Mouse (Mus musculus) CH12.LX (cell line): ENCODE measurements around the gene Gm44965. TPM values are rescaled to one million over a fixed set of nuclear protein-coding genes. Genes with fewer than 3 reads are reported as not detected.
"Not testable (repeated sequence)": the region's sequence is repeated elsewhere in the genome, so short reads cannot be mapped to it uniquely, and the experiment has no call there.

Source experiments
- DNase-seq: peaks from one replicate; pipeline ENCODE4 v3.0.0-alpha.2; 2013; ENCODE audit errors: extremely low read depth
- H3K27ac ChIP-seq: 2 replicates; pipeline ENCODE4 v1.5.1; 2012; ENCODE audit warnings: low read depth, mild to moderate bottlenecking, control low read depth, moderate library complexity; ENCODE audit not compliant: insufficient read depth
- H3K27me3 ChIP-seq: replicated peaks from 2 replicates; pipeline ENCODE3; 2012; ENCODE audit warnings: inconsistent platforms
- H3K36me3 ChIP-seq, 2 experiments: replicated peaks in 1 of 2; 2 replicates each; pipeline versions ENCODE3 to v1.6.1; 2012; ENCODE audit warnings: inconsistent platforms in 1 of 2, low read length in 1 of 2, mild to moderate bottlenecking in 1 of 2, mixed read lengths in 1 of 2, moderate library complexity in 1 of 2; ENCODE audit not compliant: control insufficient read depth in 1 of 2, insufficient read depth in 1 of 2
- H3K4me1 ChIP-seq, 2 experiments: 2 replicates each; pipeline ENCODE4 v1.6.1; 2012; ENCODE audit warnings: inconsistent platforms in 1 of 2, moderate library complexity in 1 of 2; ENCODE audit not compliant: insufficient read depth in 2 of 2, control insufficient read depth in 1 of 2
- H3K4me2 ChIP-seq: 2 replicates; pipeline ENCODE4 v1.6.1; 2012; ENCODE audit warnings: low read depth, mild to moderate bottlenecking, control low read depth; ENCODE audit not compliant: poor library complexity, insufficient read depth, severe bottlenecking
- H3K4me3 ChIP-seq, 3 experiments: fragments of 150-350 bp in 1 of 3; sonication (generic) in 1 of 3; replicated peaks in 1 of 3; 2 replicates each; pipeline versions ENCODE3 to v1.5.1; 2011 to 2012; ENCODE audit warnings: low read depth in 2 of 3, low read length in 2 of 3, mild to moderate bottlenecking in 2 of 3, moderate library complexity in 2 of 3, control low read depth in 1 of 3, improper control_type of control experiment in 1 of 3, inconsistent platforms in 1 of 3, mixed read lengths in 1 of 3; ENCODE audit not compliant: poor library complexity in 1 of 3
- H3K79me2 ChIP-seq: replicated peaks from 2 replicates; pipeline ENCODE4 v1.6.1; 2012; ENCODE audit warnings: mild to moderate bottlenecking, moderate library complexity; ENCODE audit not compliant: control insufficient read depth, poor library complexity, insufficient read depth, severe bottlenecking; ENCODE audit errors: extremely low read depth
- H3K9ac ChIP-seq: 2 replicates; pipeline ENCODE4 v1.6.1; 2012; ENCODE audit warnings: low read depth, mild to moderate bottlenecking, control low read depth, moderate library complexity; ENCODE audit not compliant: insufficient read depth
- H3K9me3 ChIP-seq: replicated peaks from 2 replicates; pipeline ENCODE3; 2012; ENCODE audit warnings: low read length, inconsistent platforms, mixed read lengths
- E2F4 ChIP-seq: IDR thresholded peaks from 2 replicates; pipeline ENCODE4 v1.6.1; 2011; ENCODE audit warnings: low read depth, low read length, improper control_type of control experiment; ENCODE audit not compliant: insufficient replicate concordance
- ELF1 ChIP-seq: IDR thresholded peaks from 2 replicates; pipeline ENCODE4 v1.6.1; 2014; ENCODE audit warnings: low read depth, mild to moderate bottlenecking, inconsistent platforms, low read length, improper control_type of control experiment
- EP300 ChIP-seq: IDR thresholded peaks from 2 replicates; pipeline ENCODE4 v1.6.1; 2011; ENCODE audit warnings: low read length, improper control_type of control experiment
- ETS1 ChIP-seq: conservative IDR thresholded peaks from 2 replicates; pipeline ENCODE4 v1.6.1; 2012; ENCODE audit warnings: low read depth, mild to moderate bottlenecking, inconsistent platforms, low read length, improper control_type of control experiment, moderate library complexity
- GABPA ChIP-seq: IDR thresholded peaks from 2 replicates; pipeline ENCODE4 v1.6.1; 2012; ENCODE audit warnings: low read depth, low read length, improper control_type of control experiment, inconsistent platforms; ENCODE audit not compliant: insufficient replicate concordance
- HCFC1 ChIP-seq: IDR thresholded peaks from 2 replicates; pipeline ENCODE4 v1.6.1; 2012; ENCODE audit warnings: low read depth, mild to moderate bottlenecking, inconsistent platforms, low read length, improper control_type of control experiment
- IRF4 ChIP-seq: IDR thresholded peaks from 2 replicates; pipeline ENCODE4 v1.6.1; 2014; ENCODE audit warnings: low read depth, mild to moderate bottlenecking, inconsistent platforms, low read length, improper control_type of control experiment
- JUN ChIP-seq: IDR thresholded peaks from 2 replicates; pipeline ENCODE4 v1.6.1; 2011; ENCODE audit warnings: low read depth, mild to moderate bottlenecking, low read length, improper control_type of control experiment, moderate library complexity; ENCODE audit not compliant: insufficient read depth
- KAT2A ChIP-seq: IDR thresholded peaks from 2 replicates; pipeline ENCODE4 v1.6.1; 2012; ENCODE audit warnings: low read length, improper control_type of control experiment, inconsistent platforms; ENCODE audit not compliant: insufficient replicate concordance
- MAX ChIP-seq: IDR thresholded peaks from 2 replicates; pipeline ENCODE4 v1.6.1; 2011; ENCODE audit warnings: low read length, improper control_type of control experiment
- MAZ ChIP-seq: IDR thresholded peaks from 2 replicates; pipeline ENCODE4 v1.6.1; 2012; ENCODE audit warnings: low read depth, mild to moderate bottlenecking, inconsistent platforms, low read length, improper control_type of control experiment, moderate library complexity
- MEF2A ChIP-seq: IDR thresholded peaks from 2 replicates; pipeline ENCODE4 v1.6.1; 2014; ENCODE audit warnings: low read depth, mild to moderate bottlenecking, inconsistent platforms, low read length, improper control_type of control experiment, borderline replicate concordance
- MYC ChIP-seq: IDR thresholded peaks from 2 replicates; pipeline ENCODE4 v1.6.1; 2011; ENCODE audit warnings: low read depth, mild to moderate bottlenecking, improper control_type of control experiment, low read length
- NELFE ChIP-seq: IDR thresholded peaks from 2 replicates; pipeline ENCODE4 v1.6.1; 2011; ENCODE audit warnings: low read depth, low read length, improper control_type of control experiment
- NRF1 ChIP-seq: IDR thresholded peaks from 2 replicates; pipeline ENCODE4 v1.6.1; 2014; ENCODE audit warnings: low read depth, mild to moderate bottlenecking, inconsistent platforms, low read length, improper control_type of control experiment, moderate library complexity
- PAX5 ChIP-seq: IDR thresholded peaks from 2 replicates; pipeline ENCODE4 v1.6.1; 2012; ENCODE audit warnings: low read length, inconsistent platforms, mixed read lengths
- POLR2A ChIP-seq: IDR thresholded peaks from 2 replicates; pipeline ENCODE4 v1.6.1; 2011; ENCODE audit warnings: low read depth, mild to moderate bottlenecking, improper control_type of control experiment, low read length
- POLR2AphosphoS2 ChIP-seq: IDR thresholded peaks from 2 replicates; pipeline ENCODE4 v1.6.1; 2011; ENCODE audit warnings: low read depth, low read length, improper control_type of control experiment
- RAD21 ChIP-seq: IDR thresholded peaks from 2 replicates; pipeline ENCODE4 v1.6.1; 2011; ENCODE audit warnings: low read depth, mild to moderate bottlenecking, low read length, improper control_type of control experiment, moderate library complexity
- RCOR1 ChIP-seq: conservative IDR thresholded peaks from 2 replicates; pipeline ENCODE4 v1.6.1; 2012; ENCODE audit warnings: low read depth, mild to moderate bottlenecking, inconsistent platforms, low read length, improper control_type of control experiment
- SIN3A ChIP-seq: IDR thresholded peaks from 2 replicates; pipeline ENCODE4 v1.6.1; 2012; ENCODE audit warnings: low read length, improper control_type of control experiment, inconsistent platforms
- TBP ChIP-seq: conservative IDR thresholded peaks from 2 replicates; pipeline ENCODE4 v1.6.1; 2011; ENCODE audit warnings: low read depth, low read length, improper control_type of control experiment
- TCF12 ChIP-seq: IDR thresholded peaks from 2 replicates; pipeline ENCODE4 v1.6.1; 2014; ENCODE audit warnings: low read depth, mild to moderate bottlenecking, inconsistent platforms, low read length, improper control_type of control experiment
- UBTF ChIP-seq: IDR thresholded peaks from 2 replicates; pipeline ENCODE4 v1.6.1; 2012; ENCODE audit warnings: low read depth, mild to moderate bottlenecking, inconsistent platforms, low read length, improper control_type of control experiment, moderate library complexity
- ZKSCAN1 ChIP-seq: IDR thresholded peaks from 2 replicates; pipeline ENCODE4 v1.6.1; 2012; ENCODE audit warnings: low read depth, inconsistent platforms, low read length, improper control_type of control experiment, borderline replicate concordance
- ZMIZ1 ChIP-seq: IDR thresholded peaks from 2 replicates; pipeline ENCODE4 v1.6.1; 2012; ENCODE audit warnings: low read depth, mild to moderate bottlenecking, inconsistent platforms, low read length, improper control_type of control experiment
- dilution Hi-C: fragments of 300-500 bp; cut with MboI; formaldehyde crosslinking; loops from 2 replicates; pipeline ENCODE4 v1.14.3; 2020; ENCODE audit warnings: low sequenced_read_pairs; ENCODE audit not compliant: extremely low pct_unique_long_range_greater_than_20kb, extremely low pct_ligation_motif_present
- in situ Hi-C: fragments of 300-500 bp; cut with MboI; formaldehyde crosslinking; loops from 3 replicates; pipeline ENCODE4 v1.14.3; 2019; ENCODE audit warnings: low sequenced_read_pairs, low pct_ligation_motif_present, low pct_unique_long_range_greater_than_20kb, mixed read lengths
- polyA plus RNA-seq: library from polyadenylated mRNA; unstranded; fragments of >175 nt; gene quantifications from 2 replicates; pipeline ENCODE4 v1.2.1, GENCODE M21; 2012; ENCODE audit warnings: low read depth; ENCODE audit not compliant: insufficient read length
- total RNA-seq, 2 experiments: library from RNA; depleted of rRNA; stranded (reverse); fragments of 300-350 nt in 1 of 2; fragments of >200 nt in 1 of 2; gene quantifications; 2 replicates each; pipeline ENCODE4 v1.2.3; 2012 to 2014

The Gm44965 gene
- total and polyA plus RNA-seq, 3 experiments, result not detected

GRCm38 (mm10) chr6:48620031-48620430, 26.3 kb downstream of the Gm44965 start:
- dilution Hi-C loops, result no loop called here
- in situ Hi-C loops, result no loop called here
- no peak for DNase-seq

GRCm38 (mm10) chr6:48622186-48622843, 28.6 kb downstream of the Gm44965 start:
- H3K4me3 ChIP-seq, result peak overlapping the region; percentile 84 to 99 (median 88)
- H3K27me3 ChIP-seq, dilution Hi-C loops, H3K9me3 ChIP-seq, H3K79me2 ChIP-seq, in situ Hi-C loops: not testable (repeated sequence)
- H3K4me1 ChIP-seq, result peaks cover 13 to 31% of the 10 kb centered on the region in 2 experiments
- TF ChIP-seq SIN3A (peak; percentile 67; the same call in 1 of the 2 replicates), NELFE (peak; percentile 77), MAX (peak; percentile 42; the same call in 1 of the 2 replicates), GABPA (peak; percentile 49; the same call in 1 of the 2 replicates), ELF1 (peak; percentile 93), IRF4 (peak; percentile 43; the same call in 1 of the 2 replicates), MEF2A (peak; percentile 38; the same call in 1 of the 2 replicates), TCF12 (peak; percentile 53; the same call in 1 of the 2 replicates), POLR2AphosphoS2 (peak; percentile 92; the same call in 1 of the 2 replicates), POLR2A (peak; percentile 88), TBP (peak; percentile 79), ZMIZ1 (peak; percentile 84; the same call in 1 of the 2 replicates), HCFC1 (peak; percentile 90), MYC (peak; percentile 48; the same call in 1 of the 2 replicates), KAT2A (peak; percentile 86; the same call in 1 of the 2 replicates)
- H3K4me2 ChIP-seq, result peak overlapping the region; percentile 43
- H3K9ac ChIP-seq, result peak overlapping the region; percentile 93
- peak; percentile 81 for DNase-seq
- H3K27ac ChIP-seq, result peak overlapping the region; percentile 75
- peaks cover 18 to 53% of the 10 kb centered on the region in 2 experiments for H3K36me3 ChIP-seq

More at GRCm38 (mm10) chr6:48620031-48620430, 26.3 kb downstream of the Gm44965 start:
- Histone ChIP-seq H3K9ac (no peak overlapping the region), H3K9me3 (no peaks in the 10 kb centered on the region), H3K79me2 (no peaks in the 10 kb centered on the region), H3K27me3 (no peaks in the 10 kb centered on the region), H3K27ac (no peak overlapping the region), H3K4me2 (no peak overlapping the region), H3K4me3 (no peak overlapping the region), H3K36me3 (peaks cover 18 to 64% of the 10 kb centered on the region in 2 experiments), H3K4me1 (peaks cover 13 to 27% of the 10 kb centered on the region in 2 experiments)
- no peak for TF ChIP-seq POLR2AphosphoS2
- TF ChIP-seq RCOR1, result no peak
- TF ChIP-seq MAZ, result no peak
- TF ChIP-seq ETS1, result no peak
- TF ChIP-seq SIN3A, result no peak
- TF ChIP-seq KAT2A, result no peak
- no peak for TF ChIP-seq EP300
- no peak for TF ChIP-seq NRF1
- TF ChIP-seq E2F4, result no peak
- TF ChIP-seq ZKSCAN1, result no peak
- no peak for TF ChIP-seq RAD21
- TF ChIP-seq JUN, result no peak
- TF ChIP-seq GABPA, result no peak
- no peak for TF ChIP-seq ZMIZ1
- no peak for TF ChIP-seq UBTF
- no peak for TF ChIP-seq PAX5
